Mouse (Mus musculus) cerebellum, postnatal 10 days (tissue): ENCODE data around the gene Wnt5b.

Experiments
- DNase-seq, 2 experiments: peaks; one replicate each; pipeline ENCODE4 v3.0.0; 2021; ENCODE audit warnings: mixed read lengths in 2 of 2

The Wnt5b gene

DNA sequence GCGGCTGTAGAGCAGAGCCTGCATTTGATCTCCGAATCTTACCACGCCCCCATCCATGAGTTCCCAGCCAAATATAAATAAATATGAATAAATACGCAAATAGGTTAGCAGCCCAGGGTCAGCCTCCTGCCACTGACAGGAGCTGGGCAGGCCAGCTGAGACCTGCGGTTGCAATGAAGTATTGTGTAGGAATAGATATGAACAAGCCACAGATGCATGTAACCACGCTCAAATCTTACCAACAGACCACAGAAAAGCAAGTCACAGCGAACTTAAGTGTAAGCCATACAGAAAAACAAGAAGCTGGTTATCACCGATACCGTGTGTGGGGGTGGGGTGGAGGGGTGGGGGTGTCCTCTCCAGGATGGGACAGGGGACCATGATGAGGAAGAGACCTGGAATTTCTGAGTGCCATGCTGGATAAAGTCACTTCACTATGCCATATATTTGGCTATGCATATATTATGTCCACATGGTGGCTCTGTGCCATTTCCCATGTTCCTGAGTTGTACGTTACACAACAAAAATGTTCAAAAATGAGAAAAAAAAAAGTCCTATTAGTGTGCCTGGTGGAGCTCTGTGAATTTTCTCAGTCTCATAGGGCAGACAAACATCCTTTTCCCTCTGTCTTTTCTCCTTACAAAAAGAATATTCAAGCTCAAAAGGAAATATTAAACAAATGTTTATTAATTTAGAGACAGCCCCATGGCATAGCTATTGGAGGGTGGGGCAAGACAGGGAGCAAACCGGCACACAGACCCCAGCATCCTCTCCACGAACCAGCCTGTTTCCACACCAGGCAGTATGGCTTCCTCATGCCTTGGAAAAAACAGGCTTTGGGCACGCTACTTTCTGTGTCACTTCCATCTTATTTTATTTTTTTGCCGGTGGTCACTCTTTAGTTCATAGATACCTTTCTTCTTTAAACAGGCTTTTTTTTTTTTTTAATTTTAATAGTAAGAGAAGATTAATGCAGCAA is 92.9 kb downstream of the Wnt5b start:
- no peak for DNase-seq

- peak; percentile 71 for DNase-seq
Measured at GRCm38 (mm10) chr6:119449060-119449499, 95.1 kb downstream of the Wnt5b start.

DNA sequence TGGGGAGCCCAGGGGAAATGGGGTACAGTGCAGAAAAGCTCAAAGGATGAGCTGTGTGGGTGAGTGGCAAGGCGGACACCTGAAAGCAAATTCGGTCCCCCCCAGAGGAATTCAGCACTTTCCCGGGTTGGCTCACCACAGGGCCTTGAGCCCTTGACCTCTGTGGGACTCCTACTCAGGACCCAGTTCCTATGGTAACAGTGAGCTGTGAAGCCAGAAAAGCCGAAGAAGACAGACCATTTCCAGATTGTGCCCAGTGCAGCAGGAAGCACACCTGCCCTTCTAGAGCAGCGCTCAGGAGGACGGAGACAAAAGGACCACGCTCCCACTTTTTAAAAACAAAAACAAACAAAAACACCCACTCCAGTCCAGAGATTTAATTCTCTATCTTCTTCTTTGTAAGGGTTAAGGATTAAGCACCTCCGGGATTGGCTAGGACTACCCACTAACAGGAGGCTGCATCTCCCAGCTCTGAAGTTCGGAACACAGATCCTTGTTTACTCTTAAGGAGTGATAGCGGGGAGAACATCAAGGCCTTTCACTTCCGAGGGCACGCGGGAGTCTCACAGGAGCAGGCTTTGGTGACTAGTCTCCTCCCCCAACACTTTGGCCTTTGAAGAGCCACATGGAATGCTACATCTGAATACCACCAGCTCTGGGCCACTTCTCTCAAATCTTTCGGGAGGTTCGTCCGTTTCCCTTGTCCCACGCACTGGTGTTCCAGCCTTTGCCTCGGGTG is 95.7 kb downstream of the Wnt5b start:
- DNase-seq, result no peak

DNA sequence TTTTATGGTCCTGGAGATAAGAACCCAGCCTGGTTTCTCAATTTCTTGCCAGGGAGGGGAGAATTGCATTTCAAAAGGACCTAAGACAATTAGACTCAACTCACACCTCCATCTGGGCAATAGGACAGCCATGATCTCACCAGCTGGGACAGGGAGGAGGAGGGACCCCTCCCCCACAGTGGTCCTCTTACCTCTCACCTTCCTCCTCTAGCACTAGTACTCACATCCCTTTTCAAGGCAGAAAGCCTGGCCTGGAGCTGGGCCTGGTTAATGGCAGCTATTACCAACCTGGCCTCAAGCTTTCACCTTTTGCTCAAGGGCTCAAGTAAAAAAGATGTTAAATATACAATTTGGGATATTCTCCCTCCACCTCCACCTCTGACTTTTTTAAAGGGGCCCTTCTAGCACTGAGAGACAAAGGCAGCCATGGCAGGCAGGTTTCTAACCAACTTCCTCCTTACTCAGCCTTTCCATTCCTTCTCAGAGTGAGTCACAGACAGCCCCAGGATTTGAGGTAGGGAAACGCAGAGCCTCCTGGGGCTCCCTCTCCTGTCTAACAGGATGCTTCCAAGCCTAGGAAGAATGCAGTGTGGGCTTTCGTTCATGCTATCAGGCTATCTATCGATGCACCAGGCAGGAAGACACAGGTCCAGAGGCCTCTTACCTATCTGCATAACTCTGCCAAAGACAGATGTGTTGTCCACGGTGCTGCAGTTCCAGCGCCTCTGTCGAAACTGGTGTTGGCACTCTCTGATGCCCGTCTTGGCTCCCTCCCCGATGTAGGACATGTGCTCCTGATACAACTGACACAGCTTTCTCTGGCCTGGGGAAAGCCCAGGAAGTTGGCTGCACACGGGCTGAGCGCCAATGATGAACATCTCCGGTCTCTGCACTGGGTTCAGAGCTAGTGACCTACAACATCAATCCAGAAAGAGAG is 98.2 kb downstream of the Wnt5b start:
- no peak for DNase-seq

DNA sequence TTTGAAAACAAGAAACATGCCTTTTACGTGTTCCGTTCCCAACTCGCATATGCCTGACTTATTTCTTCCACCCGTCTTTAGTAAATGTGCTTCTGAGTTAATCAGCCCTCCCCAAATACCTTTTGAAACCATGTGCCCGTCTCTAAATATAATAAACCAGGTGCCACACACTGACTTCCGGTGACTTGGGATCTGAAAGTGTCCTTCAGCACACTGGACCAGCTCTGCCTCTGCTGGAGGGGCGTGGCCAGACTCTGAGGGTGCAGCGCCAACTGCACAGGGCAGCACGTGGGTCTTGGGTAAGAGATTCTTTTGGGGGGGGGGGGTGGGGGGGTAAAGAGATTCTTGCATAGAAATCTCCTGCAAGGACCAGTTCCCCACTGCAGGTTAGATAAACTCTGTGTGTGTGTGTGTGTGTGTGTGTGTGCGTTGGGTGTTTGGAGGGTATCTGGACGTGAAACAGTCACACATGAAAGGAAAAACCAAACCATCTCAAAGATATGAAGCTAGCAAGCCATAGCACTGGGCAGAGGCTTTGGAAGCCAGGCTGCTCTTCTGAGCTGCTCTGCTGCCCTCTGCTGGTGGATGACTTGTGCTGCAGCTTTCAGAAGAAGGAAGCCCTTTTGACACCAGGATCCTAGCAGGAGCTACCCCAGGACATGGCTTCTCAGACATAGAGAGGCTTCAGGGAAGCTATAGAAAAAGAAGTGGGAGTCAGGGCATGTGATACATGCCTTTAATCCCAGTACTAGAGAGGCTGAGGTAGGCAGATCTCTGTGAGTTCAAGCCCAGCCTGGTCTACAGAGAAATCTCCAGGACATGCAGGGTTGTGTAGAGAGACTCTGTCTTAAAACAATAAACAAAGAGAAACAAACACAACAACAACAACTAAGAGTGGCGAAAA is 100.2 kb downstream of the Wnt5b start:
- DNase-seq, result peak; percentile 90 to 92

DNA sequence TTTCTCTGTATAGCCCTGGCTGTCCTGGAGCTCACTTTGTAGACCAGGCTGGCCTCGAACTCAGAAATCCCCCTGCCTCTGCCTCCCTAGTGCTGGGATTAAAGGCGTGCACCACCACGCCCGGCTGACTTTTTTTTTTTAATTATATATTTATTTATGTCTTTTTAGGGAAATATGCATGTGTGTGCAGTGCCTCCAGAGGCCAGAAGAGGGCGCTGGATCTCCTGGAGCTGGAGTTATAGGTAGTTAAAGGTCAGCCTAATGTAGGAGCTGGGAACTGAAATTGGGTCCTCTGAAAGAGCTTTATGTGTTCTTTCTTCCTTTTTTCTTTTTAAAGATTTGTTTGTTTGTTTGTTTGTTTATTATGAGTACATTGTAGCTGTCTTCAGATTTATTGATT is 101.4 kb downstream of the Wnt5b start:
- peak in 1 of 2 experiments; percentile 40 for DNase-seq

DNA sequence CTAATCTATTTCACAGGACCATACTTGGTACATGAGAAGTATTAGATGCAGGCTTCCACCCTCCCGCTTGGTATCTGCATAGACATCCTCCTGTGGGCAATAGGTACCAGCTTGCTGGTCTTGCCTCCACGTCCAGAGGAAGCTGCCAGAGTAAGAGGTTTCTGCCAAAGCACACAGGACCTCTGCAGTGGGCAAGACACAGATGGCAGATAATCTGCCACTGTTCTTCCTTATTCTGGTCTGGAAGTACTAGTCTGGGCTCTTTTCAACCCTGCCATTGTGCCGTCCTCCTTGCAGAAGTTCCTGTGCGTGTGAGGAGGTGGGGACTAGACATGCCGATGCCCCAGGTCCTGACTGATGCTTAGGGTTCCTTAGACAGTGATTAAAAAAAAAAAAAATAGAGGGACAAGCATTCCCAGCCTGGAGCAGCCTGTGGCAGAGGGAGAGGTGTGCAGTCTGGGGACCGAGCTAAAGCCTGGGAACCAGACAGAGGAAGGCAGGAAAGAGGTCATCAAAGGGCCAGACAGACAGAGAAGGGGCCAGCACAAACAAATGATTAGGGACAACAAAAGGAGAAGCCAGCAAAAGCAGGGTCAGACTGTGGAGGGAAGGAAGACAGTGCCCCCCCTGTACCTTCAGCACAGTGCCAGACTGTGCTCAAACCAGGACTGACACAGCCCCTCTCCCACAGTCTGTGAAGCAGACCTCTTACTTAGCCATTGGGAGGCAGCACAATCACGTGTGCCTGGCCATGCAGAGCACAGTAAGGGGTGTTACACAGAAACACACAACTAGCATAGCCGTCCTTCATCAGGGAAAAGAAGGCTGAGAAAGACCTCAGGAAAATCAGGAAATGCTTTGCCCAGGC is 106.0 kb downstream of the Wnt5b start:
- peak; percentile 47 to 52 for DNase-seq

DNA sequence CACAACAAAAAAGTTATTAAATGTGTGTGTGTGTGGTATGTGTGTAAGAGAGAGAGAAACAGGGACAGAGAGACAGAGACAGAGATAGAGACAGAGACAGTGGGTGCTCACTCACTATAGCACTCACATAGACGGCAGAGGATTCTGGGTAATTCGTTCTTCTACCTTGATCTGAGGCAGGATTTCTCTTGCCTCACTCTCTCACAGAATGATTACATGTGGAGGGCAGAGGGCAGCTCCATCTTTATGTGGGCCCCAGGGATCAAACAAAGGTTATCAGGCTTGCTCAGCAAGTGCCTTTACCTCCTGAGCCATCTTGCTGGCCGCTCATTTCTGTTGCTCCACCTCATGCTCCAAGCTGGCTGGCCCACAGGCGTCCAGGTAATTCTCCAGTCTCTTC is 109.8 kb downstream of the Wnt5b start:
- no peak for DNase-seq

- DNase-seq, result no peak
Measured at GRCm38 (mm10) chr6:119431751-119432324, 112.3 kb downstream of the Wnt5b start.

- DNase-seq, result peak; percentile 77 to 86
Measured at GRCm38 (mm10) chr6:119430508-119430907, 113.6 kb downstream of the Wnt5b start.

DNA sequence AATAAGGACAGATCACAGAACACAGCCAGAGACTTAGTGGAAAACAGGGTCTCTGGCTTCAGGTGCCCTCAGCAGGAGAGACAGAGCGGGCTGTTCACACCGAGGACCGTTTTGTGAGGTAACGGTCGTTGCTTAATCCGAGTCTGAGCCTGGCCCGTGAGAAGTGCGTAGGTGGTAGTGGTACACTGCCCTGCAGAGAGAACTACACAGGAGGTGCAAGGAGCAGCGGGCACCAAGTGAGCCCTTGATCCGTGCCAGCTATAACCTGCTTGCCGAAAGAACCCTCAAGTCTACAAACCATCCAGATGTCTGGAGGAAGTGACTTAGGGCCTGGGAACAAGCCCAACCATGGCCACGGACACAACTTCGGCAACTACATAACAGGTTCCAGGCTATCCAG is 114.8 kb downstream of the Wnt5b start:
- no peak for DNase-seq

GRCm38 (mm10) chr6:119428611-119429010 is 115.5 kb downstream of the Wnt5b start:
- DNase-seq, result peak; percentile 47 to 62

- DNase-seq, result no peak
Measured at GRCm38 (mm10) chr6:119421001-119421400, 123.1 kb downstream of the Wnt5b start.

GRCm38 (mm10) chr6:119420357-119420756 is 123.8 kb downstream of the Wnt5b start:
- DNase-seq, result no peak

DNA sequence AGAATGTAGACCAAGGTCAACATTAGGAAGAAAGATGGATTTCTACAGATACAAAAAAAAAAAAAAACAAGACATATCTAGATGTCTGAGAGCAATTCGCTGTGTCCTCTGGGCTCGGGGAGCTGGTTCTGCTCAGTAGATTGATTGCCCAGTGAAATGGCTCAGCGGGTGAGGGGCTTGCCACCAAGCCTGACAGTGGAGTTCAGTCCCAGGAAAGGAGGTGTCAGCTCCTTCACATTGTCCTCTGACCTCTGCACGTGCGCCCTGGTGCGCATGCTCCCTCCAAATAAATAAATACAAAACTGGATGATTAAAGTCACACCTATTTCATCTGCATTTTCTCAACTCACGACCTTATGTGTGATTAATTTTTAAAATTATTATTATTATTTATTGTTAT is 124.7 kb downstream of the Wnt5b start:
- no peak for DNase-seq

- no peak for DNase-seq
Measured at GRCm38 (mm10) chr6:119418392-119419251, 125.5 kb downstream of the Wnt5b start.

- DNase-seq, result no peak
Measured at GRCm38 (mm10) chr6:119417821-119418220, 126.3 kb downstream of the Wnt5b start.

GRCm38 (mm10) chr6:119417354-119417753 is 126.8 kb downstream of the Wnt5b start, which contains the start of gene Adipor2:
Adipor2 (minus strand) TSS chr6:119417704.
- peak; percentile 20 to 29 for DNase-seq

DNA sequence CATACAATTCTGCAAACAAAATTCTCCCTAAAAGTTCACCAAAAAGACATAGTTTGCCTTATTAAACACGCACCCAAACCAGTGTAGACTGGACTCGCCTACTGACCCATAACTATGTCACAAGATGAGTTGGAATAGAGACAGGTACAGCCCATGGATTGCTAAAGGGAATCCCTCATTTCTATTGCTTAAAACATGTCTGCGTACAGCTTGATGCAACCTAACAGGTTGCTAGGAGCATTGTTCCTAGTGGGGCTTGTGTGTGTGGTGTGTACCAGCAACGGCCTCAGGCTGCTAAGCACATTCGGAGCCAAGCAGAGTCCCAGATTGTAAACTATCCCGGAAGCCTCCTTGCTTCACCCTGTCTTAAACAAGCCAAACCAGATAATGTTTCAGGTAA is 127.5 kb downstream of the Wnt5b start:
- no peak for DNase-seq
